Mouse (Mus musculus): ENCODE data around the gene 1300017J02Rik.

DNA sequence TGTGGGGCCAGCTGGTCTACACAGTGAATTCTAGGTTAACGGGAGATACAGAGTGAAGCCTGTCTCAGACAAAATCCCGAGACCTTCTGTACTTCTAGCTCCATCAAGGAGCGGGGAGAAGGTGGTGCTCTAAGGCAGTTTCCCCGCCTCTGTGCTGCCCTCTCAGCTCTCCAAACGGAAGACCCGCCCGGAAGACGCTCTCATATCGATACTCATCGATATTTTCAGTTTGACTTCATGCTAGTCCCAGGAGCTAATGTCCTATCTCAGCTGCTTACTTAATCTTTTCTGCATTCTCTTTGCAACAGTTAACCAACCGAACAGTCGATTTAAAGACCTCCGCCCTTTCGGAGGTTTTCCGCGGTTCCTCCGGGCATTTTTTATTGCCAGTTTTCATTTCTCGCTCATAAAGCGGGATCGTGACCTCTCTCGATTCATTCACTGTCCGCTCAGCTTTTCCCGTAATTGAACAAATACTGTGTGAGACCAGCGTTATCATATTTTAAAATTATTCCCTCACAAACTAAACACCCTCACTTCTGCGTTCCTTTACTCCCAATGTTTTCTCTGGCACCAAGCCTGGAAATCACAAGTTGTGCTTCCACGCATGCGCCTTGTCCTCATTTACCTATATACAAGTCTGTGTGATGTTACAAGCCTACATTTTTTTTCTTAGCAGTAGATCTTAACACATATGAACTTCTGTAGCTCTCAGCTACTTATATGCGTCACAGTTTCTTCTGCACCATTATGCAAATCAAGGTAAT, 92.0 kb downstream of the 1300017J02Rik start:
- TF ChIP-seq EP300 (IDR thresholded peaks at IDR 0.05; ENCODE audit: low read depth) = no peak
- no peak for TF ChIP-seq CTCF (IDR thresholded peaks at IDR 0.05; ENCODE audit: low read depth)
